Mouse (Mus musculus) natural killer cell, adult 2 months (primary cell): ENCODE measurements around the gene Kif6.

Experiments
- DNase-seq, 2 experiments: peaks; one replicate each; pipeline ENCODE4 v3.0.0; 2022; ENCODE audit warnings: low spot score in 2 of 2

The Kif6 gene

DNA sequence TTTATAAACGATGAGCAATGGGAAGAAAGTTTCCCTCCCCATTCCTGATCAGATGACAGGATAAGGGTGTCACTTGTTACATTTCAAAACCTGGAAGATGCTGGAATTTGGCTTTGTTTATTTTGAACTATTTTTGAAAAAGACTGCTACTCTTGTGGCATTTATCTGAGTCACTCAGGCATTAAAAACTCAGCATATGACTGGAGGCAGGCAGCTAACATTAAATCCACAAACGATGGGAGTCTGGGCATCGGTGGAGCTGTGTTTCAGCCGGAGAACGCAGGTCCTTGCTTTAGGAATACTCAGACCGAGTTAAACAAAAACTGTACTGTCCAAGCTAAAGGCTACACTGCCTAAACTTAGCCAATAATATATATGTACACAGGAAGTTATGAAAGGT is 46.7 kb downstream of the Kif6 start:
- no peak for DNase-seq

DNA sequence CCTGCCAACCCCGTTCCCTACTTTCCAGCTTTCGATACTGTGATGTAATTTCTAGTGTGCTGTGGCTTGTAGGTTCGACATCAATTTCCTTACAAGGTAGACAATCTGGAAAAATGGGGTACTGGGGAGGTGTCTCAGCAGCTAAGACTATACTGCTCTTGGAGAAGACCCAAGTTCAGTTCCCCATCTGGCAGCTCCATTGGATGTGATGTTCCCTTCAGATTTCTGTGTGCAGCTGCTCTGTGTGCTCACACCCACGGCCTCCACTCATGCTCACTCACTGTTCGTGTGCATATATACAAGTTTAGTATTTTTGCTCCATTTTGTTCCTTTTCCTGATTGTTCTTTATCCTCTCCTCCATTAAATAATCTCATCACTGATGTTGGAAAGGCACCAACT is 51.8 kb downstream of the Kif6 start:
- DNase-seq, result no peak

DNA sequence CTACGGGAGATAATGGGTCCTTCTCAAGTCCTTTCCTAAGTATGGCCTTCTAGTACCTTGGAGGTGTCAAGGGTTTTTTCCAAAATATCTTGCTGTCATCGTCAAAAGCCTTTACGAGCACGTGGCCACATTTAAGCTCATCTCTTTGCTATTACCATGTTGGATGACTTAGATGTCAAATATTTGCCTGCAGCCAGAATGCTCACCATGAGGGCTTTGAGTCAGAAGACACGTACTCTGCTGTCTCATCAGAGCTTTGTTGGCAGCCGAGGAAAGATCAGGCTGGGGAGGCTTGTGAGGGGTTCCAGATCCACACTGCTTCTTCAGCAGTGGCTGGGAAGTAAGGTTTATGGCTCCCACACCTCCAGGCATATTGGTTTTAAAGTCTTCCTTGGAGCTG is 53.4 kb downstream of the Kif6 start:
- no peak for DNase-seq

DNA sequence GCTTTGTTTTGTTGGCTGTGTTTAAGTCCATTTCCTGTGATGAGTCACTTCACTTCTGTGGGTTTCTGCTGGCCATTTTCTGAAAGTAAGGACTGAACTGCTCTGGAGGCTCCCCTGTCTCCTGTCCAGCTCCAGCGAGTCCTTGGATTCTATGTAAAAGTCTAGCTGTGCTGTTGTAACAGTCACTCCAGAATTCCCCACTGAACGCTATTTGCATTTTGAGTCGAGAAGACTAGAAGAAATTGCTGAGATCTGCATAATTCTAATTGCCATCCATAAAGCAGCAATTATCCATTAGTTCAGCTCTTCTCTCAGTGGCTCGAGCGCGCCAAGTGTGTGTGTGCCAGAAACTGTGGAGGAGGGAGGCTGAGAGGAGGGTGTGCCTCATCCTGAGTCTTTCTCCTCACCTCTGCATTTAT is 57.0 kb downstream of the Kif6 start:
- DNase-seq, result no peak

DNA sequence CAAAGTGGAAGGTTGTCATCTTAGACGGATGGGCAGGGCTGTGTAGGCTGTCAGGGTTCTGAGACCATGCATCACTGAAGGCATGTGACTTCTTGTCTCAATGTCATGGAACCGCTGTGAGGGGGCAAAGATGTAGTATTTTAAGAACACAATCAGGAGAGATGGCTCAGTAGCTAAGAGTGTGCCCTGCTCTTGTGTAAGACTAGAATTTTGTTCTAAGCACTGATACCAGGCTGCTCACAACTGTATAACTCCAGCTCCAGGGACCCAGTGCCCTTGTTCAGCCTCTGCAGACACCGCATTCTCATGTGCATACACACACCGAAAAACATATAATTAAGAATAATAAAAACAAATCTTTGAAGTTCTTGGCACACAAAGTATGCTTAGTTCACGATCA is 57.5 kb downstream of the Kif6 start:
- no peak for DNase-seq

DNA sequence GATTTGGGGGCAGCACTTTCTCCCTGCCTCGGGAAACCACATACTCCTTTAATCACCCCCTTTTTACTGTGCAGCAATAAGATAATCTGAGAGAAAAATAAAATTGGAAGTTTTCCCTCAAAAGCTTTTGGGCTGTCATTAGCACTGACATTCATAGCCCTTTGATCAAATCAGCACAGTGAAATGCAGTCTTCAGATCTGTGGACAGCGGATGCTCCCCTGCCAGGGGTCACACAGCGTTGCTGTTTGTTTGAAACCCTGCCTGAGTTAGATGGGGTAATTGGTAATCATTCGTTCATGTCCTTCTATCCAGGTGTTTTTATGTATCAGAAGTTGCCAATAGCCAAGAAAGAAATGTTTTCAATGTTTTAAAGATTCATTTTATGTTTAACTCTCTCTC is 60.7 kb downstream of the Kif6 start:
- no peak for DNase-seq

DNA sequence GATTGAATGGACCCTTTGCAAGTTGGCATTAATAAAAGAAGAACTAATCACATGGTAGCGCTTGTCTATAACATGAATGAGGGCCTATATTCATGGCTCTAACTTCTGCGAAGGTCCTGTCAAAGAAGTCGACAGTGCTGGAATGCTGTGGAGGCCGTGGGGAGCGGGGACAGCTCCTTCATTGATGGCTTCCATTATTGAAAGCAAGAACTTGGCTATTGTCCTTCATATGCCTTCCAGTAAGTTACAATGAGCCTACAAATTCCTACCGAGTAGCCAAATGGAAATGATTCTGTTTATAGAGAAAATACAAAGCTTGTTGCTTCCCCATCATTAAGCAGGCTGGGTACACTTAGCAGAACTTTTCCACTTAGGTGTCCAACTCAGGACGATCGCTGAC is 66.5 kb downstream of the Kif6 start:
- DNase-seq, result no peak

DNA sequence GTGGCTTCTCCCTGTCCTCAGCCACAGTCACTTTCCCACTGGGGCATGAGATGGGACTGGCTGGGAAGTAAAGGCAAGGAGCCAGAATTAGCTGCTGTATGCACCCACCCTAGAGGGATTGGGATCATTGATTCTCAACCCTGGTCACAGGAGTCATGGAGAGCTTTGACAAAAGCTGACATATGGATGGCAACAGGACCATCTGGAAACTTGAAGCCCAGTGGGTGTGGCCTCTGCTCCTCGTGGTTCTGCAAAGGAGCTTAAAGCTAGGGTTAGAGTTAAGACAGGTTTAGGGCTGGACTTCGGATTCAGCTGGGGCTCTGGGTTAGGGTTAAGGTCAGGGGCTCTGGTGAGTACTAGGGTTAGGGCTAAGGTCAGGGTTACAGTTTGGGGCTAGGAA is 69.2 kb downstream of the Kif6 start:
- no peak for DNase-seq

DNA sequence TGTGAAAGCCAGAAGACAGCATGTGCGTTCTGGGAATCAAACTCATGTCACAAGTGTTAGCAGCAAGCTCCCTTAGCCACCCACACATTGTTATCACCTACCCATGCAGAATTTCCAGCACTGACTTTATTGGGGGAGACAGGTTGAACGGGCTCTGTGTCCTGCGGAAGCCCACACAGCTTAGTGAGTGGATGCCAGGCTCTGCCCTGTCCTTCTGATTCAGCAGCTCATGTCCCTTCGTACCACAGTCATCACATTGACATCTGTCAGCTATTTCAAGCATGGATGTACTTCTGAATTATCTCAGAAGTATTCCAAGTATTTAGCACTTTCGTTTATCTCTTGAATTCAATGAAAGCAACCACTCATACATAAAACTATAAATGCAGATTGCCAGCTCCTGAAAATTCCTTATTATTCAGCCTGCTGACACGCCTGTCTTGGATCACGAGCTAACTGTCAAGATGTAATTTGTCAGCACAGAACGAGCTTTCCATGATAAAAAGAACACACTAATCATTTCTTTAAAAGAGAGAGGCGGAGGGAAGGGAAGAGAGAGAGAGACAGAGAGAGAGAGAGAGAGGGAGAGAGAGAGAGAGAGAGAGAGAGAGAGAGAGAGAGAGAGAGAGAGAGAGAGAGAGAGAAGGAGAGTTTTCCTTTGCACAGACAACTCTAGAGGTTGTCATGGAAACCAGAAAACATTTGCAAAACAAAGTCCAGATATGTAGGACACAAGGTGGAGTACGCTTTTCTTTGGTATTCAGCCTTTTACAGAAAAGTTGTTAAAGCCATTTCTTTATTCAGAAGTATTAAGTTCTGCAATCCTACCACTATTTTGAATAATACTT is 75.9 kb downstream of the Kif6 start:
- no peak for DNase-seq

DNA sequence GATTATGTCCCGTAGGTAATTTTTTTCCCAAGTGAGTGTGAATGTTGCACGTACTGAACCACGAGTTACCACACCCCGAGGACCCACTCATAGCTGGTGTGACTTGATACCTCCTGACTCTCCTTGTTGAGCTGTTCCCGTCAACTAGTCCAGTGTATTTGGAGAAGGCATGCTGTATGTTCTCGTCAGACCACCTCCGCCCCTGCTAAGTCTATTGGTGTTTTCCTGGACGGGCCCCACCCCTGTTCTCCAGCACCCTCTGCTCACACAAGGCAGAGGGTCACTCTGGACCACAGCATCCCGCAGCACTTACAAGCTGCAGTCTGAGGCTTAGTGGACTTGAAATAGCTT is 76.5 kb downstream of the Kif6 start:
- no peak for DNase-seq

DNA sequence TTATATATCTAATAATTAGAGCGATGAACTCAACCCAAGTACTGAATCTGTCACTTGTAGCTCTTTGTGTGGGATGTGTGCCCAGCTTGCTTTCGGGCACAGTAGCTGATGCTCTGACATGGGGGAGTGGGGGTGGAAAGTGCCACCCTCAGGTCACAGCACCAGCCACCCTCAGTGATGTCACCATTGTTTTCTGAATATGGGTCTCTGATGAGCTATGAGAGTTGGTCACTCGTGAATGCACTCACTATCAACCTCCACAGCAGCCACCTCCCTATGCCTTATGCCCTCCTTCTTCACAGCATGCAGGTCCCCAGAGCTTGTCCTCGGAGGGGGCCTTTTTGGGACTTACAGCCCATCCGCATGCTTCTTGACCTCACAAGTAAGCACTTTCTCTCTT is 78.3 kb downstream of the Kif6 start:
- no peak for DNase-seq

DNA sequence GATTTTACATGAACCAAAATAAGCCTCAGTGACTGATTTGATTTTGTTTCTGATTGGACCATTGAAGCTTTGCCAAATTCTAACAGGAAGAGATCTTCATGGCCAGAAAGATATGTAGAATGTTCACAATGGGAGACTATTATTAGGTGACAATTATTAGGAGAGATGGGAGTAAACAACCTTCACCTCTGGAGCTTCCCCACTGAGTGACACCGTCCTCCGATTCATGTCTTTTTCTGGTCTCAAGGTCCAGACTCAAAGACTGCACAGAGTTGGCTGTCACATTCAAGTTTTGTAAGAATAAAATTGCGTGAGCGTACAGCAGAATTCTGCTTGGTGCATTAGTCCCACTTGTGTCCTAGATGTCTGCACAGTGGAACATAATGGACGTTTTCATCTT is 82.3 kb downstream of the Kif6 start:
- DNase-seq, result no peak

DNA sequence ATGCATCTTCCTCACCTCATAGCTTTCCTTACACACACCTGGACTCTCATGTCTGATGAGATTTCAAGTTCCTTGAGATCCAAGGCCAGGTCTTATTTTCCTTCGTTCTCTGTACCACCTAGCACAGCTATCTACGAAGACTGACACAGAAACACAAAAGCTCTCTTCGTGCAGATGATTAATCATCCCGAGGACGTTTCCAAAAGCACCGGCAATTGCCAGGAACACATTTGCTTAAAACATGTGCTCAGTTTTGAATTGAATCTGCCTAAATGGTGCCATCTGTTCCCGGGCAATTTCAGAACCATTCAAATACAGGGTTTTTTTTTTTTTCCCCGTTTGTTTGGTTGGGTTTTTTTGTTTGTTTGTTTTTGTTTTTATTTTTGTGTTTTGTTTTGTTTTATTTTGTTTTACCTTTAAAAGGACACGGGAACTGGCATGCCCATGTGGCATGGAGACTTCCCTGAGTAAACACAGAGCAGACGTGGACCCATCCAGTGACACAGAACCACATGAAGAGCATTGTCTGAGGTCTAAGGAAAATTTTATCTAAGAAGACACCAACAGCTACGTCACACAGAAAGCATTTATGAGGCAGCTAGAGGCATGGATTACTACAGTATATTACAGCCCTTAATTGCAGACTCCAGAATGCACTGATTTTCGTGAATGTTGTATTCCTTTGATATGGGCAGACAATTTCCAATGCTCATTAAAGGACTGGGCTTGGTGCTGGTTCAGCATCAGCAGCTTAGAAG is 88.7 kb downstream of the Kif6 start:
- no peak for DNase-seq

DNA sequence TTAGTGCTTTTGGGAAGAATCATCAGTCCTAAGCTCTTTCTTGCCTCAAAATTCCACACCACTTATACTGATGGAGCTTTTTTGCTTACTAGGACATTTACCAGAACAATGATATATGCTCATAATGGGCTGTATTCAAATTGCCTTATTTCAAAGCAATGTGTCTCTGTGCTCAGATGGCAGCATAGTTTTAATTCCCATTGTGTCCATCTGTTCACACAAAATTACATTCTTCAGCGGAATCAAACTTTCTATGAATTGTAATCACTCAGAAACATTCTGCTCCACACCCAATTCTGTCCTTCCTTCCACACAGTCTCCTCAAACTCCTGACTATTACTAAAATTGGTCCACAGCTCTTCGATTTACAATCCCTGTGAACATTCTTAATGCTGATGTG is 94.3 kb downstream of the Kif6 start:
- no peak for DNase-seq

DNA sequence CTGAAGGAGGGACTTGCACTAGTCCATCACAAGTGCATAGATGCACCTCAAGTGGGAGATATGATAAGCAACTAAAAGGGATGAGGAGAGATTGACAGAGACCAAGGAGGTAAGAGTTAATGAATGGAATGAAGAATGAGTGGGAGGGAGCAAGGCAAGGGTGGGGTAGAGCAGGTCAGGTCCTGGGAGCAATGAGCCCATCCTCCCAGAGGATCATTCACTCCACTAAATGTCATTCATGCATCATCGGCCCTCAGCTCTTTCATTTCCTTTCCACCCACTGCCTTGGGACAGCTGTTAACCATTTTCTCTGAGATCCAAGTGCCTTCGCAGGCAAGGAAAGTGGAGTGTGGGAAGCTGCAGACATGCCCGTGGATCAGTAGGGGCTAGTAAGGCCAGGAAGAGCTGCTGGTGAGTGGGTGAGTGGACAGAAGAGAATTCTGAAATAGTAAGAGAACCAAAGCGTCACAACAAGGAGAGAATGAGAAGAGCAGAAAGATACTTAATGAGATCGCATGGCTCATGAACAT is 95.2 kb downstream of the Kif6 start:
- no peak for DNase-seq

DNA sequence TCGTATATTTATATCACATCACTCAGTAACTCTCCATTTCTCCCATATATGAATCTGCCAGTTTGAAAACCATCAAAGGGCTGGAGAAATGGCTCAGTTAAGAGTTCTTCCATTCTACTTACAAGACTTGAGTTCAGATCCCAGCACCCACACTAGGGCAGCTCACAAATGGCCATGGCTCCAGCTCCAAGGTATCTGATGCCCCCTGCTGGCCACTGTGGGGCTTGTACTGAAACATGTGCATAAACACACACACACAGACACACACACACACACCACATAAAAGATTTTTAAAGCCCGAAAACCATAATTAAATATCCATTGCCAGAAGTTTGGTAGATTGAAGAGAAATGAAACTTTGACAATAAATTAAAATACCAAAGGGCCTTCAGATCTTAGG is 111.3 kb downstream of the Kif6 start:
- no peak for DNase-seq

DNA sequence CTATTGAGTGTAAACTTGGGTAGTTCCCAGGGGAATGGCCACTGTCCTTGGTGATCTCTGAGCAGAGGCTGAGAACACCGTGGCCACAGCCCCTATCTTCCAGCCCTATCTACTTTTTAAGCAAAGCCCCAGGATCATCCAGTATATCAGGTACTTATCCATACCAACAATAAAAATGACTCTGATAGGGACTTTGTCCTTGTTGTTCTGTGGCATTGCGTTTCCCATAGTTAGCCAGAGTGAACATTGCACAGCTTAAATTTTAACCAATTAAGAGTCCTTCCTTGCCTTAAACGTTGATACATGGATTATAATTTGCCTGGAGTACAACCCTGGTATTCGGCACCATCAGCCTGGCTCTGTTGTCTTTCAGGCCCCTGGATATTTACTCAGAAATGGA is 112.0 kb downstream of the Kif6 start:
- no peak for DNase-seq

DNA sequence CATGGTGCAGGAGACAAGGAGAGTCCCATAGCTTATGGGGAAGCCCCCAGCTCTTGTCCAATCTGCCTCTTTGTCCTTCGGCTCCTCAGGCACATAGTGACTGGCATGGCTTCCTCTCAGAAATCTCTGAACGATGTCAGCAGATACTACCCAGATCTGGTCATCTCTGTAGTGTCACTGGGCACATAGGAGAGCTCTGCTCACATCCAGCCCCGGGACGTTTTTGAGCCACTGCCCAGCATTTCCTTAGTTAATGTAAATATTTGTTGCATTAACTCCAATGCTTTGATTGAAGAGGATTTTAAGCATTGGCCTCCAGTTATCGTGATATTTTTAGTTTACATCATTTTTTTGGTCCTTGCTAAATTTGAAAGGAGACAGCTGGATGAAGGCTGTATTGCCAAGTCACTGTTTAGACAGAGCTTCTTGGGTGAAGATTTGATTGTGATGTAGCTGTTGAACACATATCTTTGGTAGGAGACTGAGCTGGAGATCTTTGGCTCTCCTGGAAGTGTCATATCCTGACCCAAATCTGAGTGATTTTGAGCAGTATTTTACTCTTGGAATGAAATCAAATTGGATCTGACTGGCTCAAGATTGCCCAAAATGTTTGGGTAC is 112.6 kb downstream of the Kif6 start:
- DNase-seq, result no peak

DNA sequence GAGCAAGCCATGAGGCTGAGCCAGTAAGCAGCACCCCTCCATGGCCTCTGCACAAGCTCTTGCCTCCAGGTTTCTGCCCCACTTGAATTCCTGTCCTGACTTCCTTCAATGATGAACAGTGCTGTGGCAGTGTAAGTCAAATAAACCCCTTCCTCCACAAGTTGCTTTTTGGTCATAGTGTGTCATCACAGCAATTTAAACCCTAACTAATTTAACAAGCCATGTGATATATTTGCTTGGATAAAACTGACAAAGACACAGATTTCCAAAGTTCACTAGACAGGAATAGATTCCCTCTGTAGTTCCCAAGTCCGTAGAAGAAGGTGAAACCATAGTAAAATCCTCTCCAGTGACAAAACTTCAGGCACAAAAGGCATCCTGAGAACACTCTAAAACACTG is 114.9 kb downstream of the Kif6 start:
- DNase-seq, result no peak

DNA sequence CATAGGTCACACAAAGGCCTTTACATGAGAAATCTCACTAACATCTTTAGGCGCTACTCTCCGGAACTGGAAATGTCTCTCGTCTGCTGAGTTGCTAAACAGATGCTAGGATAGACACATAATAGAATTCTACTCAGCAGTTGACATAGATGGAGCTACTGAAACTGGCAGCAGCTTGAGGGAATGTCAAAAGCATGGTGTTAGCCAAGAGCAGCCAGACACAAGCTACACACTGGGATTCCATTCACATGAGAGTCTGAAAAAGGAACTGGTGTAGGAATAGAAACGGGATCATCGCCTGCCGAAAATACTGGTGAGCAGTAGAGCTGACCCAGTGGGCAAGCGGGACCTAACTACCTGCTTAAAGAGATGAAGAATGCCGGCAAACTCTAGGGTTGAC is 117.8 kb downstream of the Kif6 start:
- DNase-seq, result no peak

DNA sequence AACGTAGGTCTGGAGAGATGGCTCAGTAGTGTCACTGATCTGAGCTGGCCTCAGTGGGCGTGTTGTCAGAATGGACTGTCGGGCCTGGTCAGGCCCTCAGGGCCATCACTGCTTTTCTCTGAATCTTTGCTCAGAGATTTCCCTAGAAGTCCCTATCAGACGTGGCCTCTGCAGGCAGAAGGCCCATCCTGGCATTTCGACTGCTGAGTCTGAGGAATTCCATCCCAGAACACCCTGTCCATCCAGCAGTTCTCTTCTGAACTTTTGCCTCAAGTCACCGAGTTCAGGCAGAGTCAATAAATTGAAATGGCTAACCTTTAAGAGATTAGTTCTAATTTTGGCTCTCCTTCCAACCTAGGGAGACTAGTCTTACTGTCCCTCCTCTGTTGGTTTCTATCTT is 119.1 kb downstream of the Kif6 start:
- no peak for DNase-seq

DNA sequence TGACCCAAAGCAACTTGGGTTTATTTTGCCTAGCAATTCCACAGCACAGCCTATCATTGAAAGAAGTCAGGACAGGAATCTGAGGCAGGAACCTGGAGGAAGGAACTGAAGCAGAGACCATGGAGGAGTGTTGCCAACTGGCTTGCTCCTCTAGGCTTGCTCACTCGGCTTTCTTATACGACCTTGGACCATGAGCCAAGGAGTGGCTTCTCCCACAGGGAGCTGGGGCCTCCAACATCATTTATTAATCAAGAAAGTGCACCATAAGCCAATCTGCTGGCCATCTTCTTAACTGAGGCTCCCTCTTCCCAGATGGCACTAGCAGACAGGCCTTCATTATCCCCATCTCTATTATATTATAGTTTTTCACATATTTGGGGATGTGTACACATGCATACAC is 119.8 kb downstream of the Kif6 start:
- no peak for DNase-seq

DNA sequence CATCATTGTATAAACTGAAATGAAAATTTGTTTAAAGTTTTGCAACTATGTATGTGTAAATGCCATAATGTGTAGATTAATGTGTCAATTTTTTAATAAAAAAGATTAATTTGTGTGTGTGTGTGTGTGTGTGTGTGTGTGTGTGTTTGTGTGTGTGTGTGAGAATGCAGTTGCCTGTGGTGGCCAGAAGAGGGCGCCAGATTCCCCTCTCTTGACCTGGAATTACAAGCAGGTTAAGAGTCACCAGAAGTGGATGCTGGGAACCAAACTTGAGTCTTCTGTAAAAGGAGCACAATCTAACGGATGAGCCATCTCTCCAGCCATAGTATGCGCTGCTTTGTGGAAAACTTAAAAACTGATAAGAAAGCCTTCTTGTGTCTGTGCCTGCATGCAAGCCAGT is 121.4 kb downstream of the Kif6 start:
- no peak for DNase-seq
